Mouse (Mus musculus) bone marrow, adult 2 months (tissue): ENCODE data around the gene Mylk.

Experiments used
- CTCF ChIP-seq: fragments of 200-500 bp; IDR thresholded peaks from 2 replicates; pipeline ENCODE4 v1.5.1; 2011; ENCODE audit warnings: low read length, control low read depth; ENCODE audit not compliant: control insufficient read depth, insufficient read depth
- POLR2A ChIP-seq: fragments of 200-500 bp; IDR thresholded peaks from 2 replicates; pipeline ENCODE4 v1.6.1; 2011; ENCODE audit warnings: low read depth, mild to moderate bottlenecking, control low read depth, low read length, borderline replicate concordance; ENCODE audit not compliant: control insufficient read depth

DNA sequence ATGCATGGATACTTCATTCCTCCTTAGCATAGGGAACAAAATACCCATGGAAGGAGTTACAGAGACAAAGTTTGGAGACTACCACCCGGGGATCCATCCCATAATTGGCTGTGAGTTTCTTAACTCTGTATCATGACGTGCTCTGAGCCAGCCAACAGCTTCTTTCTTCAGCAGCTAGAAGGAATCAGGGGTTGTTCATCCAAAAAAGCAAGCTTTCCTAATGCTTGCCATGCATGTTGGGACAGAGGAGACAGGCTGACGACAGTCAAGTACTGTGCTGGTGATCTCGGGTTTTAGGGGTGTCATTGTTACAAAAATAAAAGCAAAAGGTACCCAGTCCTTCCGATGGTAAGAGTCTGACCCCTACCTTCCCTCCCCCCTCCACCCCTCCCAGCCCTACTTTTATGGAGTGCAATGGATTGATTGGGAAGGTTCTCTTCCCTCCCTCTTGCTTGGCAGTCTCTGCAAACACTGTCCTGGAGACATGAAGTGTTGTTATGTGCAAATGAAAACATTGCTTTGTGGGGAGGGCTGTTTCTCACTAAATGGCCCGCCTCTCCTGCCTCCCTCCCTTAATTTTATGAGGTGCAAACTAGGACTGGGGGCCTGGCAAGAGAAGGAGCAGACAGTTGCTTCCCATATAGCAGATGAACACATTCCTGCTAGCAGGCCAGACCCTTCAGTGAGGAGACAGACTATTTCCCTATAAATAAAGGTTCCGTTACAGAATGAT is 153.2 kb downstream of the Mylk start:
- no peak for TF ChIP-seq CTCF
- TF ChIP-seq POLR2A: no peak
